8 mouse cellular contexts compared by ENCODE assay signal in genomic region chr6:51468891-51469561, GRCm38 (mm10). TPM values are rescaled to one million over a fixed set of nuclear protein-coding genes. Genes with fewer than 3 reads are reported as not detected.
A peak's percentile ranks its signal among the peaks of the same experiment; 100 is the strongest.
DNase-seq lines count a peak whose midpoint lies in the region; ATAC-seq and TF ChIP-seq lines count a peak whose summit lies in the region.

No protein-coding gene starts in this region.

- H3K27ac ChIP-seq in cortical plate, adult 2 months (ENCODE audit: insufficient read depth, low read length), result peak overlapping the region; percentile 98

- peak; percentile 80 for TF ChIP-seq POLR2A in cortical plate, adult 2 months (IDR thresholded peaks at IDR 0.05; ENCODE audit: extremely low read depth, insufficient read depth, low read length)

- no peak for TF ChIP-seq CTCF in cortical plate, adult 2 months (IDR thresholded peaks at IDR 0.05; ENCODE audit: extremely low read depth, insufficient read depth, low read length)

- peak; percentile 41 to 59 for DNase-seq in gastrocnemius, adult 8-10 months (ENCODE audit: low spot score in 2 of 2)
- DNase-seq in induced T-regulatory cell, adult 2 months (ENCODE audit: low read depth), result peak; percentile 92
- DNase-seq in left cerebral cortex, adult 8-10 months (ENCODE audit: low spot score in 2 of 2), result peak; percentile 53 to 69
- peak; percentile 70 to 80 for DNase-seq in right cerebral cortex, adult 2 months (ENCODE audit: low spot score in 2 of 2)
- peak; percentile 33 for DNase-seq in urinary bladder, postnatal 10 days (ENCODE audit: low spot score)

- peaks cover 4% of the 10 kb centered on the region for H3K4me1 ChIP-seq in cortical plate, adult 2 months (ENCODE audit: control insufficient read depth, insufficient read depth, low read length)

- H3K4me3 ChIP-seq in cortical plate, adult 2 months (ENCODE audit: insufficient read depth, low read length), result peak overlapping the region; percentile 66

- ATAC-seq in activated CD4-positive, CD25-positive, alpha-beta regulatory T cell, adult 4 months, result peak; percentile 13
- ATAC-seq in megakaryocyte, adult 5-6 weeks (ENCODE audit: poor library complexity, severe bottlenecking), result peak; percentile 37

RNA-seq across cellular contexts. Expression of gene Hnrnpa2b1, which starts 0.7 kb away (rescaled TPM):
- 1,000 to 10,000 TPM in 1 of 2 experiments, 100 to 1,000 TPM in 1; 998 to 1,298 TPM for polyA plus RNA-seq in activated CD4-positive, CD25-positive, alpha-beta regulatory T cell, adult 4 months (2017; shearing (Covaris generic))
- 529 and 566 TPM in 2 replicates for polyA plus RNA-seq in cortical plate, adult 2 months (2012; rRNA removed)
- total RNA-seq in gastrocnemius, adult 8-10 months (2022), result 100 to 1,000 TPM; 250 to 326 (median 277) TPM
- total RNA-seq in left cerebral cortex, adult 8-10 months (2022), result 100 to 1,000 TPM; 357 to 475 (median 406) TPM
- 1,149 and 1,154 TPM in 2 replicates for total RNA-seq in megakaryocyte, adult 5-6 weeks (2015)
- total RNA-seq in megakaryocyte, adult 5-6 weeks (2017), result 1,039 and 1,264 TPM in 2 replicates

RNA-seq across cellular contexts. Expression of gene Cbx3, which starts 1.1 kb away (rescaled TPM):
- polyA plus RNA-seq in activated CD4-positive, CD25-positive, alpha-beta regulatory T cell, adult 4 months (2017; shearing (Covaris generic)), result 100 to 1,000 TPM; 744 to 779 TPM
- polyA plus RNA-seq in cortical plate, adult 2 months (2012; rRNA removed), result 81.3 and 85.2 TPM in 2 replicates
- total RNA-seq in gastrocnemius, adult 8-10 months (2022), result 10 to 100 TPM; 42.8 to 52.3 (median 46.3) TPM
- total RNA-seq in left cerebral cortex, adult 8-10 months (2022), result 100 to 1,000 TPM; 125 to 141 (median 133) TPM
- total RNA-seq in megakaryocyte, adult 5-6 weeks (2015), result 179 and 190 TPM in 2 replicates
- total RNA-seq in megakaryocyte, adult 5-6 weeks (2017), result 242 and 272 TPM in 2 replicates

RNA-seq across cellular contexts. Expression of gene Nfe2l3, which starts 36.6 kb away (rescaled TPM):
- polyA plus RNA-seq in activated CD4-positive, CD25-positive, alpha-beta regulatory T cell, adult 4 months (2017; shearing (Covaris generic)), result 1 to 10 TPM in 1 of 2 experiments, under 1 TPM in 1; 0.60 to 1.0 TPM
- 3.3 and 3.8 TPM in 2 replicates for polyA plus RNA-seq in cortical plate, adult 2 months (2012; rRNA removed)
- not detected for total RNA-seq in gastrocnemius, adult 8-10 months (2022)
- 1 to 10 TPM; 2.8 to 5.7 (median 4.5) TPM for total RNA-seq in left cerebral cortex, adult 8-10 months (2022)
- total RNA-seq in megakaryocyte, adult 5-6 weeks (2015), result 0.11 TPM in 1 of 2 replicates, not detected in the other
- total RNA-seq in megakaryocyte, adult 5-6 weeks (2017), result 0.48 TPM in 1 of 2 replicates, not detected in the other

RNA-seq across cellular contexts. Expression of gene Snx10, which starts 54.7 kb away (rescaled TPM):
- polyA plus RNA-seq in activated CD4-positive, CD25-positive, alpha-beta regulatory T cell, adult 4 months (2017; shearing (Covaris generic)), result 10 to 100 TPM; 23.0 to 32.5 TPM
- 64.9 and 67.4 TPM in 2 replicates for polyA plus RNA-seq in cortical plate, adult 2 months (2012; rRNA removed)
- 10 to 100 TPM in 1 of 4 experiments, 1 to 10 TPM in 3; 6.1 to 11.6 (median 7.5) TPM for total RNA-seq in gastrocnemius, adult 8-10 months (2022)
- total RNA-seq in left cerebral cortex, adult 8-10 months (2022), result 100 to 1,000 TPM in 3 of 4 experiments, 10 to 100 TPM in 1; 98.8 to 113 (median 110) TPM
- total RNA-seq in megakaryocyte, adult 5-6 weeks (2015), result 126 and 133 TPM in 2 replicates
- total RNA-seq in megakaryocyte, adult 5-6 weeks (2017), result 114 and 125 TPM in 2 replicates

Comparison
In these comparisons a context has a peak if more than half of its experiments do, and no peak if none do; other contexts are left out.
1. Peak in every context shown above with its lines: DNase-seq, ATAC-seq, H3K4me3 ChIP-seq and H3K27ac ChIP-seq.
2. DNase-seq: peak in every context shown above with its lines; median percentile 92 in induced T-regulatory cell, adult 2 months; 75 in right cerebral cortex, adult 2 months; 61 in left cerebral cortex, adult 8-10 months; 50 in gastrocnemius, adult 8-10 months; 33 in urinary bladder, postnatal 10 days.